Mouse (Mus musculus): ENCODE results near the gene Gpr68.

- no peak for TF ChIP-seq CTCF (IDR thresholded peaks at IDR 0.05; ENCODE audit: extremely low read depth, insufficient read depth, low read length)
- TF ChIP-seq POLR2A (IDR thresholded peaks at IDR 0.05; ENCODE audit: extremely low read depth, insufficient read depth, low read length), result no peak
Measured at GRCm38 (mm10) chr12:100928286-100928685, 20.3 kb upstream of the Gpr68 start.

Measured in cortical plate, adult 2 months (tissue).